Mouse (Mus musculus) left cerebral cortex, postnatal 25 days (tissue): ENCODE measurements around the gene Hibadh. TPM values are rescaled to one million over a fixed set of nuclear protein-coding genes. Genes with fewer than 3 reads are reported as not detected.
A peak's percentile ranks its signal among the peaks of the same experiment; 100 is the strongest.

Experiments used
- DNase-seq, 2 experiments: peaks; one replicate each; pipeline ENCODE4 v3.0.0; 2022; ENCODE audit warnings: low spot score in 2 of 2, mixed read lengths in 1 of 2
- intact Hi-C: fragments of 180-260 bp; cut with DNase I; formaldehyde crosslinking; loops from one replicate; pipeline ENCODE4 v1.15.1; 2025
- total RNA-seq, 2 experiments: library from RNA; stranded (reverse); gene quantifications; 2 replicates each; pipeline ENCODE4 v1.2.3; 2021

Hibadh gene
- total RNA-seq, 2 experiments from 2014 or later, result 40.0 to 47.9 TPM

GRCm38 (mm10) chr6:52508789-52509188 is 131.4 kb downstream of the Hibadh start:
- DNase-seq, result no peak
- intact Hi-C loops, result no loop called here

- no peak for DNase-seq
- intact Hi-C loops, result no loop called here
These were observed 132.2 kb downstream of the Hibadh start for GRCm38 (mm10) chr6:52507946-52508345.

DNA sequence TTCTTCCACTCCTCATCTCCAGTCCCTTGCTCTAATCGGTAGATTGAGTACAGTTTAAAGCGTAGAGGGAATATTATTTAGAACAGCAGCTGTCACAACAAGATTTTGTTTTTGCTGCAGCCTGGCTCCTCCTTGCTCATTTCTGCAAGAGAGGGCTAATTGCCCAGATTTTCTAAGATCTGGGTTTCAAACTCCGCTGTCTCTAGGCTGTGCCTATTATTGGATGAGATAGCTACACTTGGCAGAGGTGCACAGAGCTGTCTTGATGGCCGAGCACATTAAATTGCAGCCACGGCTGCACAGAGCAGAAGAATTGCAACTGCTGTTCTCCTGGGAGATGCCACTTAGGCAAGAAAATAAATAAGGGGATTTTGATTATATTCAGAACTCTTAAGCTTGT is 133.0 kb downstream of the Hibadh start:
- intact Hi-C loops, result no loop called here
- DNase-seq, result peak; percentile 11 to 18

DNA sequence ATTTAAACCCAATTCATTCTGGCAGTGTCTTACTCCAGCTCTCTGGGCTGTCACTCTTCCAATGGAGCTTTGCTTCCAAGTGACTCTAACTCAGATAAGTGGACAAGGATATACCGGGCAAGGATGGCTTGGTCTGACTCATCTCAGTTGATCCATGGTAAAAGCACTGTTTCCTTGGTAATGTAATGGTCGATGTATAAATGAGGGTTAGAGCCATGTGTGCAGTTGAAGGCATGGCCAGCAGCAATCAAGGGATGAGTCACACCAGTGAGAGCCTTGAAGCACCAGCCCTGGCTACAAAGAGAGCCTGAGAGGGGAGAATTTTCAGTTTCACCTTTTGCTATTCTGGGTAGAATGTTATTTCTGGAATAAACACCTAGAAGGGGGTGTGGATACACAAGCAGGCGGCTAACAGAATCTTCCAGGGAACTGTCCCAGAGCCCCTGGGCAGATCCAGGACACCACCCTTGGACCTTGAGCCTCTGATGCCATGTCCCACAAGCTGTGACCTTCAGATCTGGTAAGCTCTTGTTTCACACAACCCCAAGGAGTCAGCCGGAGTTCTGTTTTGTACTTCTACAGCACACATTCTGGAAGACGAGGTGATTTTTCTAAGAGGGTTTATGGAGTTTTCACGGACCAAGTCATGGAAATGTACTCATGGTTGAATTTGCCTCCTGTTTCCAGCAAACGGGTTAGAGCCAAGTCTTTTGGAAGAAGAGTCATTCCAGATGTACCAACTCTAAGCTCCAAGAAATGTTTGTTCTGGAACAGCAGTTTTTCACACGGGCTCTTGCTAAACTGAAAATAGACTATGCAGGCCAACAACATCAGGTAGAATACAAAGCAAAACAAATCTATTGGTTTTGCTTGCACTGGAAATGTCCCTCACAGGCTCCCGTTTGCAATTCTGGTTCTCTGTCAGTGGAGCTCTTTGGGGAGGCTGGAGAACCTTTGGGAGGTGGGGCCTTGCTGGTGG is 134.1 kb downstream of the Hibadh start:
- no peak for DNase-seq
- intact Hi-C loops, result no loop called here

- intact Hi-C loops, result no loop called here
- peak; percentile 9 to 12 for DNase-seq
These were observed 135.3 kb downstream of the Hibadh start for GRCm38 (mm10) chr6:52504676-52505460.

GRCm38 (mm10) chr6:52502986-52503385 is 137.2 kb downstream of the Hibadh start:
- intact Hi-C loops, result no loop called here

DNA sequence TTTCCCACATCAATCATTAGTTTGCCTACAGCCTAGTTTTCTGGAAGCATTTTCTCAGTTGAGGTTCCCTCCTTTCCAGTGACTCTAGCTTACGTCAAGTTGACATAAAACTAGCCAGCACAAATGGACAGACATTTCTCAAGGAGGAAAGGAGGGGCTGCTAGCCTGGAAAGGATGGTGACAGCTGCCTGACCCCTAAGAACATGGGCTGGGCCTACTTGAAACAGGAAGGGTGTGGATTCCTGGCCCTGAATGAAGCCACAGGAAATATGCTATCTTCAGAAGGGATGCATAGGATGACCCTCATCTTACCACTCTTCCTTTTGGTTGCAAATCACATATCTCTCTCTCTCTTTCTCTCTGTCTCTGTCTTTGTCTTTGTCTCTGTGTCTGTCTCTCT is 138.7 kb downstream of the Hibadh start:
- DNase-seq, result no peak
- intact Hi-C loops, result no loop called here

More at GRCm38 (mm10) chr6:52502986-52503385, 137.2 kb downstream of the Hibadh start:
- no peak for DNase-seq

Other genes with a start within 250 kb of the Hibadh start
- 100 to 1,000 TPM; 131 to 132 TPM for gene Tax1bp1, start 73.3 kb upstream of the Hibadh start, total RNA-seq